In genomic region chr8:73007489-73007888, GRCm38 (mm10) we compare ENCODE assay signal across 9 mouse cellular contexts.
A peak's percentile ranks its signal among the peaks of the same experiment; 100 is the strongest.
DNase-seq lines count a peak whose midpoint lies in the region; ATAC-seq lines count a peak whose summit lies in the region.
"Had no signal": no experiment of that assay in that cellular context is flagged by ENCODE, and none has a peak within 500 bp of the region (broad histone marks: within the 10 kb centered on the region; RNA-seq: fewer than 3 reads in every experiment).

No protein-coding gene starts in this region.

- no peak for ATAC-seq in heart, embryonic 12.5 days (ENCODE audit: insufficient number of reproducible peaks, low FRiP score)
- peak; percentile 61 for ATAC-seq in intestine, embryonic 15.5 days

- no peaks in the 10 kb centered on the region for H3K36me3 ChIP-seq in heart, embryonic 12.5 days
- H3K36me3 ChIP-seq in intestine, embryonic 15.5 days: no peaks in the 10 kb centered on the region
- H3K36me3 ChIP-seq: limb, embryonic 13.5 days had no signal

- no peak overlapping the region for H3K4me2 ChIP-seq in heart, embryonic 12.5 days
- no peak overlapping the region for H3K4me2 ChIP-seq in intestine, embryonic 15.5 days (replicated peaks)
- H3K4me2 ChIP-seq: limb, embryonic 13.5 days had no signal

- 0 out of 2 replicates have a peak, but pooled peaks cover 3% of the 10 kb centered on the region for H3K4me1 ChIP-seq in heart, embryonic 12.5 days (replicated peaks)
- H3K4me1 ChIP-seq in intestine, embryonic 15.5 days (replicated peaks): no peaks in the 10 kb centered on the region
- H3K4me1 ChIP-seq: limb, embryonic 13.5 days had no signal

- intact Hi-C loops in heart, postnatal 10 days (cut with DNase I): loop anchor here (5.0 kb wide), 1 partner anchor 345 kb away; the partner anchor contains the start of gene Large1

- no peak overlapping the region for H3K4me3 ChIP-seq in heart, embryonic 12.5 days
- H3K4me3 ChIP-seq in intestine, embryonic 15.5 days (replicated peaks): no peak overlapping the region
- H3K4me3 ChIP-seq: limb, embryonic 13.5 days had no signal

- H3K9me3 ChIP-seq in heart, embryonic 12.5 days (replicated peaks): no peaks in the 10 kb centered on the region
- no peaks in the 10 kb centered on the region for H3K9me3 ChIP-seq in intestine, embryonic 15.5 days
- H3K9me3 ChIP-seq: limb, embryonic 13.5 days had no signal

- no peak overlapping the region for H3K9ac ChIP-seq in heart, embryonic 12.5 days
- no peak overlapping the region for H3K9ac ChIP-seq in intestine, embryonic 15.5 days
- H3K9ac ChIP-seq: limb, embryonic 13.5 days had no signal

- no peak overlapping the region for H3K27ac ChIP-seq in heart, embryonic 12.5 days (ENCODE audit: poor library complexity, severe bottlenecking)
- no peak overlapping the region for H3K27ac ChIP-seq in intestine, embryonic 15.5 days
- H3K27ac ChIP-seq: limb, embryonic 13.5 days had no signal

- WGBS in heart, embryonic 12.5 days: 47% methylated on average over 2 of the region's 2 CpGs
- 39% methylated on average over 2 of the region's 2 CpGs for WGBS in intestine, embryonic 15.5 days

- H3K27me3 ChIP-seq in heart, embryonic 12.5 days (replicated peaks): no peaks in the 10 kb centered on the region
- no peaks in the 10 kb centered on the region for H3K27me3 ChIP-seq in intestine, embryonic 15.5 days (replicated peaks)
- H3K27me3 ChIP-seq: limb, embryonic 13.5 days had no signal

- peak; percentile 14 to 30 for DNase-seq in heart, postnatal 10 days
- peak; percentile 36 for DNase-seq in ES-CJ7 (ENCODE audit: low read depth, low spot score)
- peak; percentile 15 for DNase-seq in cerebellum, adult 9-11 months
- peak; percentile 16 for DNase-seq in retina, adult 2 months (ENCODE audit: low read depth, low spot score)
- DNase-seq in ovary, postnatal 14 days (ENCODE audit: low spot score): no peak
- DNase-seq in thymus, postnatal 25 days: no peak

Comparison
In these comparisons a context has a peak if more than half of its experiments do, and no peak if none do; other contexts are left out.
1. DNase-seq: peak in heart, postnatal 10 days (2 of 2), ES-CJ7 (single experiment), cerebellum, adult 9-11 months (single experiment) and retina, adult 2 months (single experiment); none in ovary, postnatal 14 days (single experiment) and thymus, postnatal 25 days (single experiment).